Mouse (Mus musculus) adrenal gland, adult (tissue): Measurements from ENCODE around the gene Prr29.

ENCODE experiments used
- DNase-seq, 2 experiments: peaks; one replicate each; pipeline ENCODE4 v3.0.0; 2022 to 2023; ENCODE audit warnings: low spot score in 1 of 2; ENCODE audit not compliant: inconsistent age in 2 of 2

Gene Prr29

GRCm38 (mm10) chr11:106397656-106398055, 32.4 kb downstream of the Prr29 start:
- peak in 1 of 2 experiments; percentile 62 for DNase-seq

GRCm38 (mm10) chr11:106398481-106398880, 33.2 kb downstream of the Prr29 start:
- DNase-seq: peak in 1 of 2 experiments; percentile 54

GRCm38 (mm10) chr11:106410011-106410410, 44.7 kb downstream of the Prr29 start:
- DNase-seq: peak; percentile 78 to 89

- peak in 1 of 2 experiments; percentile 78 for DNase-seq
These were observed 45.2 kb downstream of the Prr29 start for GRCm38 (mm10) chr11:106410507-106410906.

- DNase-seq: peak in 1 of 2 experiments; percentile 42
These were observed 45.9 kb downstream of the Prr29 start for GRCm38 (mm10) chr11:106411157-106411556.

- no peak for DNase-seq
These were observed 47.5 kb downstream of the Prr29 start for GRCm38 (mm10) chr11:106412641-106413360.

- DNase-seq: no peak
These were observed 51.1 kb downstream of the Prr29 start for GRCm38 (mm10) chr11:106416331-106416730.

GRCm38 (mm10) chr11:106417860-106418259, 52.6 kb downstream of the Prr29 start:
- DNase-seq: no peak

GRCm38 (mm10) chr11:106418622-106419196, 53.4 kb downstream of the Prr29 start:
- DNase-seq: peak; percentile 84 to 94

- DNase-seq: peak in 1 of 2 experiments; percentile 64
These were observed 54.2 kb downstream of the Prr29 start for GRCm38 (mm10) chr11:106419262-106420102.

GRCm38 (mm10) chr11:106425201-106425600, 59.9 kb downstream of the Prr29 start:
- DNase-seq: no peak

- no peak for DNase-seq
These were observed 61.2 kb downstream of the Prr29 start for GRCm38 (mm10) chr11:106426447-106426846.
